8 mouse cellular contexts compared by ENCODE assay signal in genomic region chr4:143279661-143280060, GRCm38 (mm10). TPM values are rescaled to one million over a fixed set of nuclear protein-coding genes. Genes with fewer than 3 reads are reported as not detected.
DNase-seq lines count a peak whose midpoint lies in the region; ATAC-seq lines count a peak whose summit lies in the region.

No protein-coding gene starts in this region.

- no peaks in the 10 kb centered on the region for H3K36me3 ChIP-seq in heart, embryonic 12.5 days
- peaks cover 9% of the 10 kb centered on the region for H3K36me3 ChIP-seq in midbrain, embryonic 12.5 days

- no peak overlapping the region for H3K4me2 ChIP-seq in heart, embryonic 12.5 days
- 0 out of 2 replicates have a peak overlapping the region, but pooled peaks have one; percentile 9 for H3K4me2 ChIP-seq in midbrain, embryonic 12.5 days (replicated peaks)

- no peaks in the 10 kb centered on the region for H3K9me3 ChIP-seq in heart, embryonic 12.5 days (replicated peaks)
- H3K9me3 ChIP-seq in midbrain, embryonic 12.5 days = no peaks in the 10 kb centered on the region

- peak; percentile 38 for DNase-seq in urinary bladder, postnatal 14 days (ENCODE audit: low spot score)
- DNase-seq in urinary bladder, adult 18-20 months (ENCODE audit: low spot score in 2 of 2) = no peak
- no peak for DNase-seq in cerebellum, postnatal 36 days
- no peak for DNase-seq in B cell, adult 2 months
- DNase-seq in cerebellum, postnatal 25 days = no peak
- DNase-seq in frontal cortex, postnatal 10 days (ENCODE audit: low spot score in 2 of 2) = no peak

- H3K4me3 ChIP-seq in heart, embryonic 12.5 days = no peak overlapping the region
- H3K4me3 ChIP-seq in midbrain, embryonic 12.5 days = no peak overlapping the region

- no peak for ATAC-seq in heart, embryonic 12.5 days (ENCODE audit: insufficient number of reproducible peaks, low FRiP score)
- ATAC-seq in midbrain, embryonic 12.5 days (ENCODE audit: low FRiP score, low read depth) = peak; percentile 76

- WGBS in heart, embryonic 12.5 days = 45% methylated on average over 12 of the region's 12 CpGs
- 8% methylated on average over 12 of the region's 12 CpGs for WGBS in midbrain, embryonic 12.5 days

- peaks cover 15% of the 10 kb centered on the region for H3K4me1 ChIP-seq in heart, embryonic 12.5 days (replicated peaks)
- H3K4me1 ChIP-seq in midbrain, embryonic 12.5 days = peaks cover 20% of the 10 kb centered on the region

- no peak overlapping the region for H3K9ac ChIP-seq in heart, embryonic 12.5 days
- no peak overlapping the region for H3K9ac ChIP-seq in midbrain, embryonic 12.5 days (replicated peaks)

- H3K27ac ChIP-seq in heart, embryonic 12.5 days (ENCODE audit: poor library complexity, severe bottlenecking) = peak overlapping the region; percentile 25
- H3K27ac ChIP-seq in midbrain, embryonic 12.5 days (replicated peaks) = peak overlapping the region; percentile 91

- H3K27me3 ChIP-seq in heart, embryonic 12.5 days (replicated peaks) = no peaks in the 10 kb centered on the region
- H3K27me3 ChIP-seq in midbrain, embryonic 12.5 days = no peaks in the 10 kb centered on the region

RNA-seq across cellular contexts. Expression of gene Pdpn, which starts 19.7 kb away (rescaled TPM):
- 28.4 and 28.8 TPM in 2 replicates for polyA plus RNA-seq in heart, embryonic 12.5 days (2016; fragmentation: Nextera tagmentation; extraction: Ambion mirVana)
- polyA plus RNA-seq in midbrain, embryonic 12.5 days (2016; fragmentation: Nextera tagmentation; extraction: Ambion mirVana) = 101 and 109 TPM in 2 replicates
